Mouse (Mus musculus): ENCODE measurements around the gene Ddx20.

The Ddx20 gene

GRCm38 (mm10) chr3:105666996-105667523 is 20.3 kb downstream of the Ddx20 start:
- DNase-seq (ENCODE audit: low spot score), result no peak

DNA sequence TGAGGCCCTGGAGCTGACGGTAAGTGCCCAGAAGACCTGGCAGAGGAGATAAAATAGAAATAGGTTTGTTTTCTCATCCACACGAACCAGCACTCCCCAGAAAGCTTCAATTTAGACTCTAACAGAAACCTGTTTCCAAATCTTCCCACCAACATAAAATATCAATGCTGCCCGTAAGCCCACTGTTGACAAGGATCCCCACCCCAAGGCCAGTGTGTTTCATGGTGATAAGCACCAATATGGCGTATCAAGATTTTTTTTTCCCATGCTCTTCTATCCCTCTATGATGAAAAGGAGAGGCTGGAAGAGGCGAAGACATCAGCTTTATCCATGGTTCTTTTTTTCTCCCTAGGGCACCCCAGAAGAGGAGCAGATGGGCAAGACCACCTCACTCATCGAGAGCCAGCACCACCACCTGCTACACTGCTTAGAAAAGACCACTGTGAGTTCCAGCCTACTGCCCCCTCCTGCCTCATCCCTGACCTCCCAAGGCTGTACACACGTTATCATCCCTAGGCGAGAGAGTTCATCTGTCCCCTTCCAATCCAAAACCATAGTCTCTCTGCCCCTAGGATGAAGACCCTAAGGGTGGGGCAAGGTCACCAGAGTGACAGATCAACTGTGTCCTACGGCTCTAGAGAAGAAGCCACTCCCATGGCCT is 22.1 kb downstream of the Ddx20 start:
- no peak for DNase-seq (ENCODE audit: low spot score)

DNA sequence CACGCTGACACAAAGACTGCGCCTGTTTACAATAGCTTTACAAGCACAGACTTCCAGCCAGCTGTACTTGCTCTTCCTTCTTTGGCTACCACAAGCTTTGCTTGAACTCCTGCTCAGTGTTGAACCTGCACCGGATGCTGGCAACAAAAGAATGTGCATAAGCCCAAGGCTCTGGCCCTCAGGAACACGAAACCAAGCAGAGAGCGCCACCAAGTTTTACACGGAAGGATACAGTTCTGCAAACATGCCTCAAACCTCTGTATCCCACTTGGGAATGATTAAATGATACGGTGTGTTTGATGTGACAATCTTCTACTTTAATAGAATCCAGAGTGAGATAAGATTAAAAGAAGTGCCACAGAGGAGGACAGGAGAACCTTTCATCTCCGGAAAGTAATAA is 24.3 kb downstream of the Ddx20 start:
- DNase-seq (ENCODE audit: low spot score), result no peak

DNA sequence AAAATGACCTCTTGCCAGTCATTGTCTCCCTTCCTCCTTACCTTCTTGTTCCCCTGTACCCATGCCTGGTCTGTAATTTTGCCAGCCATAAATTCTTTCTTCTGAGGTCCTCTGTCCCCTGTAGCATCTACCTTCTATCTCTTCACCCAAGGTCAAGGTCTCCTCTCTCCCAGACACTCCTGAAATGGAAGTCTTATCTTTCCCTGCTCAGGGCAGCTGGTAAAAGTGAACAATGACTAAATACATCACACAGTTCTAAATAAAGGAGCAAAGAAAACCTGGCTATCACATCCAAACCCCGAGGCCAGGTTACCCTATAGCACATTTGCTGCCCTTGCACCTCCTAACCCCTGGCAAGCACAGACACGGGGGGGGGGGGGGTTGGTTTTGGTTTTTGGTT is 26.8 kb downstream of the Ddx20 start:
- DNase-seq (ENCODE audit: low spot score), result no peak

DNA sequence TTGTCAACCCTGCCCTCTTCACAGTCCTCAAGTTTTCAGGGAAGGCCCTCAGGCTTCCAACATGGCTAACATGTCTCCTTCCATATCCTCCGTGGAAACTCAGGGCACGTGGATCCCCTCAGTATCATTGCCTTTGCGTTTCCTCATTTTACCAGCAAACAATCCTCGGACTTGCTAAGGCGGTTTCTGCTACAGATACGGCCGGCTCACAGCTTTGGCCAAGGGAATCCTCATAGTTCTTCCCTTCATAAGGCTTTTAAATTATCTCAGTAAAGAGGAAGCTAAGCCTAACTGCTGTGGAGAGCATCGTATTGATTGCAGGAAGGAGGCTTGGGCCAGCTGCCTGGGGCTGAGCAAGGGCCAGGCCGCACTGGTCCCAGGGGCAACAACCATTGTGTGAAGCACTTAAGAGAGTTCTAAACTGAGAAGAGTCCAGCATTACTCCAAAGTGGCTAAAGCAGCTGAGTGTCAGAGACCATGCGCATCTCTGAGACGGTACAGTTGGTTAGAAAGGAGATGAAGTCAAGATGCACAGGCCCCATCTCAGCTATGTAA is 32.3 kb downstream of the Ddx20 start:
- no peak for DNase-seq (ENCODE audit: low spot score)

- DNase-seq (ENCODE audit: low spot score), result no peak
Measured at GRCm38 (mm10) chr3:105653544-105654380, 33.6 kb downstream of the Ddx20 start.

DNA sequence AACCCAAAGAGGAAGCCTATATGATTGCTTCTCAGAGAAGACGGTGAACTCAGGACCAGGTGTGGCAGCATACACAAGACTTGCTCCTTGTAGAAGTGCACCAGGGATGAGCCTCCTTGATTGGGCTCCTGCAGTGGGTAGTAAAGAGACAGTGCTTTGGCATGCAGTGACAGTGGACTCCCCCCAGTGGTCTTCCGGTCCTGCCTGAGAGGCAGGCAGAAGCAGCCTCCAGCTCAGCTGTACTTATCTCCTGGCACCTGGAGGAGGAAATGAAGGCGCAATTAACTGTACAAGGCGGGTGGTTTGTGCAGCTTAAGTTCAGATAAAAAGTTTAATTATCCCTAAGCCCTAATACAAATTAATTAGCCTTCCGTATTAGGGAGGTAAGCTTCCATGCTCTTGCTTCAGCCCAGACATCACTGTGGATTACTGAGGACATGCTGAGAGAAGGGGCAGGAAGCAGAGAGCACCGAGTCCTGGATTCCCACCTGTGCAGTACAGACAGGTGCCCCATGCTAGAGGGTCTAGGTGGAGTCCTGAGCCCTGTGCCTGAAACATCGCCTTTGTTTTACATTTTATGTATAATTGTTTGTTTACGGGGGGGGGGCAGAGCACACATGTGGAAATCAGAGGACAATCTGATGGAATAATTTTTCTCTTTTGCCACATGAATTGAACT is 38.3 kb downstream of the Ddx20 start:
- no peak for DNase-seq (ENCODE audit: low spot score)

- DNase-seq (ENCODE audit: low spot score), result no peak
Measured at GRCm38 (mm10) chr3:105643566-105643965, 43.8 kb downstream of the Ddx20 start.

- DNase-seq (ENCODE audit: low spot score), result no peak
Measured at GRCm38 (mm10) chr3:105642186-105642585, 45.2 kb downstream of the Ddx20 start.

GRCm38 (mm10) chr3:105633021-105633420 is 54.4 kb downstream of the Ddx20 start:
- DNase-seq (ENCODE audit: low spot score), result no peak

GRCm38 (mm10) chr3:105632296-105632695 is 55.1 kb downstream of the Ddx20 start:
- DNase-seq (ENCODE audit: low spot score), result peak; percentile 22
